Mouse (Mus musculus) frontal cortex, adult (tissue): ENCODE data around the gene Zxdc.

ENCODE experiments used
- ATAC-seq: cut with Nextera tagmentation; 2 replicates; pipeline ENCODE4 v1.9.2; 2017; ENCODE audit warnings: mild to moderate bottlenecking, moderate library complexity, mixed read lengths; ENCODE audit not compliant: low TSS enrichment

Zxdc gene

GRCm38 (mm10) chr6:90452603-90453002 is 83.3 kb downstream of the Zxdc start:
- no peak for ATAC-seq
